Mouse (Mus musculus) heart, adult 2 months (tissue): Measurements from ENCODE around the gene Slc35c2.

Experiments used
- CTCF ChIP-seq: fragments of 200-600 bp; IDR thresholded peaks from 2 replicates; pipeline ENCODE4 v1.8.1; 2022; ENCODE audit warnings: antibody characterized with exemption, mild to moderate bottlenecking, moderate library complexity
- EP300 ChIP-seq: fragments of 200-500 bp; IDR thresholded peaks from 2 replicates; pipeline ENCODE4 v1.6.1; 2011; ENCODE audit warnings: low read depth, low read length, control low read depth; ENCODE audit not compliant: insufficient read depth
- POLR2A ChIP-seq: fragments of 200-500 bp; IDR thresholded peaks from 2 replicates; pipeline ENCODE4 v1.6.1; 2011; ENCODE audit warnings: mild to moderate bottlenecking, low read depth, low read length, control low read depth; ENCODE audit not compliant: insufficient read depth

GRCm38 (mm10) chr2:165327386-165327785 lies 39.7 kb upstream of the Slc35c2 start:
- TF ChIP-seq POLR2A (no peak), CTCF (no peak), EP300 (no peak)
